Mouse (Mus musculus) erythroblast, embryonic 14.5 days (primary cell): Measurements from ENCODE around the gene Med9. TPM values are rescaled to one million over a fixed set of nuclear protein-coding genes. Genes with fewer than 3 reads are reported as not detected.
"Not testable (repeated sequence)": the region's sequence is repeated elsewhere in the genome, so short reads cannot be mapped to it uniquely, and the experiment has no call there.

ENCODE experiments used
- H3K27me3 ChIP-seq: 2 replicates; pipeline ENCODE4 v1.6.1; 2012; ENCODE audit warnings: inconsistent platforms; ENCODE audit not compliant: control insufficient read depth
- H3K36me3 ChIP-seq: 2 replicates; pipeline ENCODE4 v1.6.1; 2012; ENCODE audit warnings: mild to moderate bottlenecking, inconsistent platforms; ENCODE audit not compliant: control insufficient read depth
- H3K4me1 ChIP-seq: 2 replicates; pipeline ENCODE4 v1.6.1; 2012; ENCODE audit warnings: inconsistent platforms; ENCODE audit not compliant: control insufficient read depth
- H3K4me3 ChIP-seq: replicated peaks from 2 replicates; pipeline ENCODE3; 2012; ENCODE audit warnings: moderate library complexity, mild to moderate bottlenecking, inconsistent platforms
- H3K9me3 ChIP-seq: 2 replicates; pipeline ENCODE4 v1.6.1; 2012; ENCODE audit warnings: low read length, inconsistent platforms, mixed read lengths; ENCODE audit not compliant: control insufficient read depth
- GATA1 ChIP-seq: IDR thresholded peaks from 2 replicates; pipeline ENCODE4 v1.6.1; 2012; ENCODE audit warnings: low read length, inconsistent platforms, mixed read lengths
- TAL1 ChIP-seq: IDR thresholded peaks from 3 replicates; pipeline ENCODE4 v1.6.1; 2012; ENCODE audit warnings: low read length, inconsistent platforms, mixed read lengths
- polyA plus RNA-seq: library from polyadenylated mRNA; stranded (reverse); fragments of >175 nt; gene quantifications from 2 replicates; pipeline ENCODE4 v1.2.3, GENCODE M21; 2012

Med9 gene
- polyA plus RNA-seq, 1 experiment, result 4.1 TPM

DNA sequence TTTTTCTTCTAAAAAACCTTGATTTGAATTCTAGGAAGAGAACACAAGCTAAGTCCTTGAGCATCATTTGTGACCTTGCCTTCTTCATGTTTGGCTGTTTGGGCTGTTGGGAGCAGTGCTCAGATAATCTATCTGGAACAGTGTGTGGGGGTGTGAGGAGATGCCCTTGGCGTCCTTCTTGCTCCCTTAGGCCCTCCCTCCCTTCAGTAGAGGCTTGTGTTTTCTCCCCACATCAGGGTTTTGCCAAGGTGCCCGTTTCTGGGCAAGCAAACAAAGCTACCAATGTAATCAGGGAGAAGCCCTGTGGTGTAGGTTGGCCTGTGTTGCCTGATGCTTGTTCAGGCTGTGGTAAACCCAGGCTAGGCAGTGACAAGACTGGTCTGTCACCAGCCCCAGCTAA is 10.4 kb upstream of the Med9 start:
- peaks cover 4% of the 10 kb centered on the region; the same call in 1 of the 2 replicates for H3K9me3 ChIP-seq
- TF ChIP-seq TAL1 (no peak), GATA1 (no peak)
- H3K4me1 ChIP-seq, result peaks cover 30% of the 10 kb centered on the region
- H3K4me3 ChIP-seq, result no peak overlapping the region
- H3K27me3 ChIP-seq, result no peaks in the 10 kb centered on the region
- H3K36me3 ChIP-seq, result peaks cover 3% of the 10 kb centered on the region; the same call in 1 of the 2 replicates

DNA sequence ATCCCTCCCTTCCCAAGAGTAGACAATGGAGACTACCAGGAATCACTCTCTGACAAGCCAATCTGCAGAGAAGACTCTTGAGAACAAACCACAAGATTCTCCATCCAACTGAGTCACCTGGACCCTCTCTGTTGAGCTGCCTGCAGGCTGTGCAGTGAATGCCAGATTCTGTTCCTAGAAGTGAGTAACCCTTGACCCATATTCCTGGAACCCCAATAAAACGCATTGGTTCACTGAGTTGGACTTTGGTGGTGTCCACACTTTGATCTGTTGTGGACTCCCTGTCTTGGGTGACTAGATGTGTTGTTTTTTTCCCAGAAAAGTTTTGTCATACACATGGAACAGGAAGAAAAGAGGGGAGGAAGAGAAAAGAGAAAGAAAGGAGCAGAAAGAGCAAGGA is 8.2 kb upstream of the Med9 start:
- TF ChIP-seq TAL1 (no peak), GATA1 (no peak)
- H3K27me3 ChIP-seq, result peaks cover 2% of the 10 kb centered on the region; the same call in 1 of the 2 replicates
- peaks cover 3% of the 10 kb centered on the region; the same call in 1 of the 2 replicates for H3K36me3 ChIP-seq
- H3K4me1 ChIP-seq, result peaks cover 32% of the 10 kb centered on the region
- peaks cover 4% of the 10 kb centered on the region; the same call in 1 of the 2 replicates for H3K9me3 ChIP-seq
- no peak overlapping the region for H3K4me3 ChIP-seq

DNA sequence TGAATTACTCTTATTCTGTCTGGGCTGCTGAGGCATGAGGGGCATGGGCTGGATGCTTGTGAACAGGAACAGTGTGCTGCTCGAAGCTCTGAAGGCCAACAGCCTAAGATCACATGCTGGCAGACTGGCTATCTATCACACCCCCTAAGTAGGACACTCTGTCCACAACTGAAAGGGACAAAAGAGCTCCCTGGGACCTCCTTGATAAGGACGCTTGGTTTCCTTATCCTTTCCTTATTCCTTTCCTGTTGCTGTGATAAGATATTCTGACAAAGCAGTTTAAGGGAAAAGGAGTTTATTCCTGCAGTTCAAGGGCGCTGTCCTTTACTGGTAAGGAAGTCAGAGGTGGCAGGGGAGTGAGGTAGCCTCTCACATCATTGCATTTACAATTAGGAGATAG is 7.4 kb upstream of the Med9 start:
- TF ChIP-seq GATA1 (no peak), TAL1 (no peak)
- H3K36me3 ChIP-seq, result peaks cover 3% of the 10 kb centered on the region; the same call in 1 of the 2 replicates
- peaks cover 32% of the 10 kb centered on the region for H3K4me1 ChIP-seq
- peaks cover 4% of the 10 kb centered on the region; the same call in 1 of the 2 replicates for H3K9me3 ChIP-seq
- H3K27me3 ChIP-seq, result peaks cover 2% of the 10 kb centered on the region; the same call in 1 of the 2 replicates
- no peak overlapping the region for H3K4me3 ChIP-seq

DNA sequence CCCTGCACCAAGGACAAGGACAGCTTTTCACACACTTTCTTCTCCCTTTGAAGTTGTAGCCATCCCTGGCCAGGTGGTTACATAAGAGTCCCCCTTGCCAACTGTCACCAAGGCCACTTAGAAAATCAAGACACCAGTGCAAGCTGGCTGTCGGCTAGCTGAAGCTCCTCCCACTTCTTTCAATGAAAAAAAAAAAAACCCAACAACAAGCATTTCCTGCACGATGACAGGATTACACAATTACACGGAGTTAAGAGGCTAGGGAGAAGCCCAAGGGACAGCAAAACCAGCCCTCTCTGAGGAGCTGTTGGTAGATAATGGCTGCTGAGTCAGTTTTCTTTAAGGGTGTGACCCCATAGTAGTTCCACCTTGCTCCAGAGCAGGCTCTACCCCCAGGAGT is 6.6 kb upstream of the Med9 start:
- Histone ChIP-seq H3K27me3 (peaks cover 2% of the 10 kb centered on the region; the same call in 1 of the 2 replicates), H3K36me3 (peaks cover 3% of the 10 kb centered on the region; the same call in 1 of the 2 replicates), H3K4me3 (no peak overlapping the region), H3K4me1 (peaks cover 32% of the 10 kb centered on the region), H3K9me3 (peaks cover 4% of the 10 kb centered on the region; the same call in 1 of the 2 replicates)
- no peak for TF ChIP-seq TAL1

DNA sequence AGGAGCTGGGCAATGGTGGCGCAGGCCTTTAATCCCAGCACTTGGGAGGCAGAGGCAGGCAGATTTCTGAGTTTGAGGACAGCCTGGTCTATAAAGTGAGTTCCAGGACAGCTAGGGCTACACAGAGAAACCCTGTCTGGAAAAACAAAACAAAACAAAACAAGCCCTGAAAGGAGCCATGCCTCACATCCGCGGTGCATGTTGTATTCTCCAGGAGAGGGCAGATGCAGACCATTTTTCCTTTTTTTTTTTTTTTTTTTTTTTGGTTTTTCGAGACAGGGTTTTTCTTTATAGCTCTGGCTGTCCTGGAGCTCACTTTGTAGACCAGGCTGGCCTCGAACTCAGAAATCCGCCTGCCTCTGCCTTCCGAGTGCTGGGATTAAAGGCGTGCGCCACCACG is 3.2 kb upstream of the Med9 start:
- not testable (repeated sequence) for H3K4me3 ChIP-seq, H3K36me3 ChIP-seq, H3K9me3 ChIP-seq, H3K27me3 ChIP-seq
- H3K4me1 ChIP-seq, result peaks cover 54% of the 10 kb centered on the region

DNA sequence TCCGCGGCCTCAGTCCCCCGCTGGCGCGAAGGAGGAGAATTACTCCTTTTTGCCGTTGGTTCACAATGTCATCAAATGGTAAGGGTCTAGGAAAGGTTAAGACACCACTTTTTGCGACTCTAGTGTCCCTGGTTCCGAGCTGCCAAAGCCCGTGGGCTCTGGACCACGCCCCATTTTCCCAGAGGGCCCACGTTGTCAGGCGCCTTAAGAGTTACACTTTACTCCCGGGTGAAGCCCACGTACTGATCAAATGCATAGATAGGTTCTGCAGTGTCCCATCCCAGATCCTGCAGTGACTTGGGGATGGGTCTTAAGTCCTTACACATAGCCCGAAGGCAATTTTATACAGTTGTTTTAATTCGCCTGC is 378 bp downstream of the Med9 start:
- Histone ChIP-seq H3K27me3 (peaks cover 2% of the 10 kb centered on the region; the same call in 1 of the 2 replicates), H3K4me1 (peaks cover 33% of the 10 kb centered on the region), H3K36me3 (peaks cover 4% of the 10 kb centered on the region), H3K4me3 (peak overlapping the region; percentile 99), H3K9me3 (no peaks in the 10 kb centered on the region)
- TF ChIP-seq TAL1 (no peak), GATA1 (no peak)

DNA sequence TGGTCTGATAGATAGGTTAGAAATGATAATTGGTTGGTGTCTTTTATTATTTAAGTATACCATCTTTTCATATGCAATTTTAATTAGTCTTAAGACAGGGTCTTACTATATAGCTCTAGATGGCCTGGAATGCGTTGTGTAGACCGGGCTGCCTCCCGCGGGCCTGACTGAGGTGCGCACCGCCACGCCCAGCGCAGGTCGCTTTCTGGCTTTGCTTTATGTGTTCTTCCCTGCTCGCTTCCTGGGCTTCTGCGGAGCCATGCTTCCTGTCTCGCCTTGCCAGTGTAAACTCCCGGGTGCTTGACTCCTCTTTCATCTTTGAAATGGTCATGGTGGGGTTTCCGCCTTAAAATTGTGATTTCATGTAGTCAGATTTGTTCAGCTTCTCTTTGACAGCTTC is 4.9 kb downstream of the Med9 start:
- TF ChIP-seq GATA1 (no peak), TAL1 (no peak)
- no peaks in the 10 kb centered on the region for H3K27me3 ChIP-seq
- H3K9me3 ChIP-seq, result no peaks in the 10 kb centered on the region
- no peak overlapping the region for H3K4me3 ChIP-seq
- H3K4me1 ChIP-seq, result peaks cover 22% of the 10 kb centered on the region
- H3K36me3 ChIP-seq, result peaks cover 25% of the 10 kb centered on the region

DNA sequence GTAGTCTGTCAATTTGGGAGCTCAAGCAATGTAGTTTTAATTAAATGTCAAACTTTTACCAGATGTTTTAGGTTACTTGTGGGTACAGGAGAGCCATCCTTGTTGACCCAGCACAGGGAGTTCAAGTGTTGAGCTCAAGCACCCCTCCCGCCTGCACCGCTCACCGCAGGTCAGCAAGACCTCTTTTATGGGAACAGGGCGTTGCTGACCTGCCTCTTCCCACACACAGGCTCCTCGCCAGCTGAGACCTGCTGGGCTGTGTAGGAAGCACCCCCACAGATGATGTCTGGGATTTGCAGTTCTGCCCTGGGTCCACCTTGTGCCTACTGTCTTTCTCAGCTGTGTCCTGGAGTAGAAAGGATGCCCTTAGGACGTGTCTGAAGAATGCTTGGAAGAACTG is 8.7 kb downstream of the Med9 start:
- TF ChIP-seq GATA1 (no peak), TAL1 (no peak)
- Histone ChIP-seq H3K4me1 (peaks cover 8% of the 10 kb centered on the region), H3K36me3 (peaks cover 44% of the 10 kb centered on the region), H3K9me3 (no peaks in the 10 kb centered on the region), H3K4me3 (no peak overlapping the region), H3K27me3 (no peaks in the 10 kb centered on the region)

DNA sequence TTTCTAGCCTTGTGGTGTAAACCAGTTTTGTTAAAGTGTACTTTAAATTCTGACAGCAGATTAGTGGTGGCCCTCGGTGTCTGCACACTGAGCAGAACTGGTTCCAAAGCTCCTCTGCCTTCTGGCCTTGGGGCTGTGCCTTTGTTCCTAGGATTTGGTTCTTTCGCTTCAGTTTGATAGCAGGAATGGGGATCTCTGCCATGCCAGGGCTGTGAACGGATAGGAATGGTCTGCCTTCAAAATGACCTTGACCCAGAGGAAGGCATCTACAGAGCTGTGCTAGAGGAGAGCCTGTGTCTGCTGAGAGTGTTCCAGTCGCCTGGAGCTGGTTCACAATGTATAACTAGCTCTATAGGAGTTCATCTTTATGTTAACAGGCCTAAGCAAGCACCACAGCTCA is 11.4 kb downstream of the Med9 start:
- Histone ChIP-seq H3K4me1 (peaks cover 16% of the 10 kb centered on the region), H3K36me3 (peaks cover 53% of the 10 kb centered on the region), H3K27me3 (peaks cover 21% of the 10 kb centered on the region), H3K4me3 (no peak overlapping the region), H3K9me3 (peaks cover 5% of the 10 kb centered on the region; the same call in 1 of the 2 replicates)
- TF ChIP-seq GATA1 (no peak), TAL1 (no peak)

DNA sequence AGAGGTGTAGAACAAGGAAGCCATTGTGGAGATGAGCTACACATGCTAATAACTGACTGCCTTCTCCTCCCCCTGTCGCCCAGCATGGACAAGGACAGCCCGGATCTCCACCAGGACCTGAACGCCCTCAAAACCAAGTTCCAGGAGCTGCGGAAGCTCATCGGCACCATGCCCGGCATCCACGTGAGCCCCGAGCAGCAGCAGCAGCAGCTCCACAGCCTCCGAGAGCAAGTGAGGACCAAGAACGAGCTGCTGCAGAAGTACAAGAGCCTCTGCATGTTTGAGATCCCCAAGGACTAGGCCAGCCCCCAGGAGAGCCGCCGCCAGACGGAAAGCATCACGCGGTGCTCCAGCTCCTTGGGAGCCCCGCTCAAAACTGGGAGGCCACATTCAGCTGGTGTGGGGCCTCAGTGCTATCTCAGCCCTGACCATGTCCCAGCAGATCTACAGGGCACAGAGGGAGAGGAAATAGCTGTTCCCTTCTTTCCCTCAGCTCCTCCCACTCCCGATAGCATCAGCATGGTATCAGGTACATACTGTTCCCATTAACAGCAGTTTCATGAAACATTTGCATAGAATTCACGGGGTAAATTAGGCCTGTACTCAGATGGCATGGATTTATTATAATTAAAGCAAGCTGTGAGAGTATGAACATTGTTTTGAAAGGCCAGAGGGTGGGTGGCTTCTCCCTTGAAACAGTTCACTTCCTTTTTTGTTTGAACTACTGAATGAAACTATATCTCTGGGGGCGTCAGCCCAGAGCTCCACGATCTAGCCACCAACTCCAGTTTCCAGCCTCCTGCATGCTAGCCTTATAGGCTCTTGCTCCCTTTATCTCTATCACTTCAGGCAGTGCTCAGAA is 12.7 kb downstream of the Med9 start:
- H3K36me3 ChIP-seq, result peaks cover 46% of the 10 kb centered on the region
- H3K27me3 ChIP-seq, result peaks cover 33% of the 10 kb centered on the region
- no peak for TF ChIP-seq GATA1
- no peak for TF ChIP-seq TAL1
- H3K4me1 ChIP-seq, result peaks cover 26% of the 10 kb centered on the region
- peaks cover 5% of the 10 kb centered on the region; the same call in 1 of the 2 replicates for H3K9me3 ChIP-seq
- no peak overlapping the region for H3K4me3 ChIP-seq
